In the genomic region with DNA sequence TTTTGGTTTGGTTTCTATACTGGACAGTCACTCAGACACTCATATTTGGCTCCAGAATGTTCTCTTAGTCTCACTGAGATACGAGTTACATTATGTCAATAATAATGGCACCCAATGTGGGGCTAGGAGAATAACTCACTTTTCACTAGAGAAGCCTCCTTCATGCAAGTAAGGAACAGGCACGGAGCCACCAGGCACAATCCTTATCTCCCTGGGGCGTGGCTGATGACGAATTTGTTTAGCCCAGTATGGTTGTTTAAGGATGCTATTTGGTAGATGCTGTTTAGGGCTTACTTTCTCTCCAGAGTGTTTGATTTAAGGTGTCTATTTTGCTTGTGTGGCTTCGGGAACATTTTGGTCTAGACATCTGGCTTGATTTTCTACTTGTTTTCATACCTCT, we compare ENCODE assay signal across 15 mouse cellular contexts.
DNase-seq lines count a peak whose midpoint lies in the region.
"Had no signal": no experiment of that assay in that cellular context is flagged by ENCODE, and none has a peak within 500 bp of the region (broad histone marks: within the 10 kb centered on the region; RNA-seq: fewer than 3 reads in every experiment).

No protein-coding gene starts in this region.

- peak; percentile 46 for DNase-seq in lung, postnatal 14 days
- DNase-seq in lung, postnatal 4 days = no peak
- DNase-seq in urinary bladder, postnatal 14 days (ENCODE audit: low spot score) = peak; percentile 7
- no peak for DNase-seq in urinary bladder, postnatal 36 days (ENCODE audit: low spot score in 2 of 2)
- DNase-seq in kidney, adult 11 months = no peak
- DNase-seq: adrenal gland, adult 8-10 months; adrenal gland, postnatal 14 days; adrenal gland, postnatal 36 days; B cell, adult 2 months; cerebellum, adult 11-12 months; cerebellum, adult 2 months; cerebellum, adult 9-10 months; cerebellum, postnatal 10 days; cerebellum, postnatal 25 days; forebrain, postnatal 0 days had no signal

Comparison
In these comparisons a context has a peak if more than half of its experiments do, and no peak if none do; other contexts are left out.
1. DNase-seq: peak in lung, postnatal 14 days (single experiment) and urinary bladder, postnatal 14 days (single experiment); none in lung, postnatal 4 days (0 of 2), urinary bladder, postnatal 36 days (0 of 2) and kidney, adult 11 months (single experiment).